Mouse (Mus musculus) thymus, adult 2 months (tissue): ENCODE results near the gene Gm13287.
"Not testable (repeated sequence)": the region's sequence is repeated elsewhere in the genome, so short reads cannot be mapped to it uniquely, and the experiment has no call there.

ENCODE experiments used
- CTCF ChIP-seq: fragments of 200-500 bp; IDR thresholded peaks from 2 replicates; pipeline ENCODE4 v1.5.1; 2012; ENCODE audit warnings: mild to moderate bottlenecking, control low read depth, low read length, moderate library complexity, borderline replicate concordance; ENCODE audit not compliant: control insufficient read depth, poor library complexity, insufficient read depth; ENCODE audit errors: extremely low read depth
- POLR2A ChIP-seq: fragments of 200-500 bp; IDR thresholded peaks from 2 replicates; pipeline ENCODE4 v1.6.1; 2012; ENCODE audit warnings: mild to moderate bottlenecking, low read length, control low read depth, moderate library complexity; ENCODE audit not compliant: control insufficient read depth, poor library complexity, insufficient read depth; ENCODE audit errors: extremely low read depth

DNA sequence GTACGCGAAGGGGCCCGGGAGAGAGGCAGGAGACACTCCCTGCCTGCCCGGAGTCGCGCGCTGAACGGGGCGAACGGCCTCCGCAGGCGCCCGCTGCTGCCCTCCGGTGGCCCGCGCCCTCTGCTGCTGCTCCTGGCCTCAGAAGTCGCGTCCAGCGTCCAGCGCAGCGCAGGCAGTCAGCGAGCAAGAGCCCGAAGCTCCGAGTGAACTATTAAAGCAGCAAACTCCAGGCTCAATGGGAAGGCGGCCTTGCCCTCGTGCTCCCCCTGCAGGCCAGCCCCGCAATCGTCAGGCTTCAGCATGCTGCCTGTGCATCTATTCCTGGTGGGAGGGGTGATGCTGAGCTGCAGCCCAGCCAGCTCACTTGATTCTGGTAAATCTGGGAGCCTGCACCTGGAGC, 11.8 kb upstream of the Gm13287 start, which contains the start of gene Gm13278:
- not testable (repeated sequence) for TF ChIP-seq CTCF, POLR2A
